Mouse (Mus musculus): Measurements from ENCODE around the gene Adpgk.

GRCm38 (mm10) chr9:59274846-59275455 is 16.4 kb upstream of the Adpgk start:
- no peak for TF ChIP-seq POLR2A (IDR thresholded peaks at IDR 0.05; ENCODE audit: borderline replicate concordance, extremely low read depth, low read depth, low read length)
- TF ChIP-seq CTCF (IDR thresholded peaks at IDR 0.05; ENCODE audit: insufficient read depth, low read length): no peak
